In genomic region chr7:24448782-24449517, GRCm38 (mm10) we compare ENCODE assay signal across 12 mouse cellular contexts. TPM values are rescaled to one million over a fixed set of nuclear protein-coding genes. Genes with fewer than 3 reads are reported as not detected.
DNase-seq lines count a peak whose midpoint lies in the region; ATAC-seq and TF ChIP-seq lines count a peak whose summit lies in the region.
"Had no signal": no experiment of that assay in that cellular context is flagged by ENCODE, and none has a peak within 500 bp of the region (broad histone marks: within the 10 kb centered on the region; RNA-seq: fewer than 3 reads in every experiment).

No protein-coding gene starts in this region.

- H3K27ac ChIP-seq in spleen, adult 2 months (ENCODE audit: insufficient read depth, low read length): peak overlapping the region; percentile 11; the same call in 1 of the 2 replicates
- H3K27ac ChIP-seq in embryonic facial prominence, embryonic 14.5 days (replicated peaks; ENCODE audit: low read depth, low read length): no peak overlapping the region
- H3K27ac ChIP-seq in forebrain, embryonic 16.5 days (ENCODE audit: low read length): no peak overlapping the region

- no peaks in the 10 kb centered on the region for H3K9me3 ChIP-seq in embryonic facial prominence, embryonic 14.5 days (ENCODE audit: control insufficient read depth, low read length)
- H3K9me3 ChIP-seq in forebrain, embryonic 16.5 days (ENCODE audit: control insufficient read depth, low read length): no peaks in the 10 kb centered on the region
- H3K9me3 ChIP-seq: embryonic facial prominence, embryonic 15.5 days; G1E had no signal

- H3K4me3 ChIP-seq in spleen, adult 2 months (ENCODE audit: extremely low read depth, insufficient read depth, insufficient read length): no peak overlapping the region
- H3K4me3 ChIP-seq in embryonic facial prominence, embryonic 14.5 days (ENCODE audit: low read depth, low read length): no peak overlapping the region
- H3K4me3 ChIP-seq in forebrain, embryonic 16.5 days (replicated peaks; ENCODE audit: low read length): no peak overlapping the region
- H3K4me3 ChIP-seq: embryonic facial prominence, embryonic 15.5 days had no signal

- no peak for TF ChIP-seq CTCF in spleen, adult 2 months (IDR thresholded peaks at IDR 0.05; ENCODE audit: extremely low read depth, insufficient read depth, insufficient read length, insufficient replicate concordance)

- no peaks in the 10 kb centered on the region for H3K27me3 ChIP-seq in spleen, adult 2 months (ENCODE audit: control insufficient read depth, insufficient read depth, low read length)
- no peaks in the 10 kb centered on the region for H3K27me3 ChIP-seq in embryonic facial prominence, embryonic 14.5 days (replicated peaks; ENCODE audit: control insufficient read depth, insufficient read depth, low read length)
- no peaks in the 10 kb centered on the region for H3K27me3 ChIP-seq in forebrain, embryonic 16.5 days (replicated peaks; ENCODE audit: control insufficient read depth, insufficient read depth, low read length)
- H3K27me3 ChIP-seq: embryonic facial prominence, embryonic 15.5 days had no signal

- no peak for TF ChIP-seq POLR2A in spleen, adult 2 months (IDR thresholded peaks at IDR 0.05; ENCODE audit: low read depth, low read length)

- ATAC-seq in embryonic facial prominence, embryonic 14.5 days (ENCODE audit: low read depth): no peak
- ATAC-seq in forebrain, embryonic 16.5 days: no peak

- no peaks in the 10 kb centered on the region for H3K36me3 ChIP-seq in spleen, adult 2 months (ENCODE audit: control insufficient read depth, insufficient read depth, low read length)
- no peaks in the 10 kb centered on the region for H3K36me3 ChIP-seq in embryonic facial prominence, embryonic 14.5 days (ENCODE audit: control insufficient read depth, insufficient read depth, low read length)
- H3K36me3 ChIP-seq in forebrain, embryonic 16.5 days (ENCODE audit: control insufficient read depth, insufficient read depth): no peaks in the 10 kb centered on the region
- H3K36me3 ChIP-seq: embryonic facial prominence, embryonic 15.5 days; G1E had no signal

- no peak overlapping the region for H3K9ac ChIP-seq in embryonic facial prominence, embryonic 14.5 days (ENCODE audit: low read depth, low read length)
- H3K9ac ChIP-seq in forebrain, embryonic 16.5 days (replicated peaks; ENCODE audit: low read depth, low read length): no peak overlapping the region
- H3K9ac ChIP-seq: embryonic facial prominence, embryonic 15.5 days; lung, embryonic 14.5 days had no signal

- DNase-seq in frontal cortex, postnatal 36 days (ENCODE audit: low spot score in 2 of 2): peak; percentile 26 to 63
- DNase-seq in frontal cortex, postnatal 14 days (ENCODE audit: low spot score in 2 of 2): no peak
- peak in 1 of 2 experiments; percentile 33 for DNase-seq in spleen, adult 2 months (ENCODE audit: low read depth in 1 of 2, low spot score in 2 of 2)
- no peak for DNase-seq in spleen, adult 12 weeks (ENCODE audit: low spot score)
- DNase-seq in embryonic facial prominence, embryonic 14.5 days (ENCODE audit: low spot score): peak; percentile 36
- peak; percentile 79 for DNase-seq in telencephalon, adult 2 months (ENCODE audit: low read depth, low spot score)
- no peak for DNase-seq in cerebellum, adult 11 months
- DNase-seq: heart, adult 11 months; lung, embryonic 14.5 days had no signal

- H3K4me1 ChIP-seq in spleen, adult 2 months (ENCODE audit: control insufficient read depth, insufficient read depth, insufficient read length): peaks cover 59% of the 10 kb centered on the region; the same call in 1 of the 2 replicates
- no peaks in the 10 kb centered on the region for H3K4me1 ChIP-seq in embryonic facial prominence, embryonic 14.5 days (ENCODE audit: control insufficient read depth, insufficient read depth, low read length)
- H3K4me1 ChIP-seq in forebrain, embryonic 16.5 days (replicated peaks; ENCODE audit: control insufficient read depth, insufficient read depth, low read length): no peaks in the 10 kb centered on the region

- H3K4me2 ChIP-seq in embryonic facial prominence, embryonic 14.5 days (ENCODE audit: low read depth, low read length): no peak overlapping the region
- no peak overlapping the region for H3K4me2 ChIP-seq in forebrain, embryonic 16.5 days (ENCODE audit: low read length)
- H3K4me2 ChIP-seq: embryonic facial prominence, embryonic 15.5 days; lung, embryonic 14.5 days had no signal

- WGBS in spleen, adult 2 months: 70% methylated on average over 14 of the region's 14 CpGs
- 52% methylated on average over 14 of the region's 14 CpGs for WGBS in embryonic facial prominence, embryonic 14.5 days
- 62% methylated on average over 14 of the region's 14 CpGs for WGBS in forebrain, embryonic 16.5 days

RNA-seq across cellular contexts. Expression of gene Irgc1, which starts 3.1 kb away (rescaled TPM):
- polyA plus RNA-seq in spleen, adult 2 months (2012; rRNA removed): 6.5 and 19.9 TPM in 2 replicates
- 0.16 and 0.36 TPM in 2 replicates for polyA plus RNA-seq in embryonic facial prominence, embryonic 14.5 days (2014; fragmentation: Nextera tagmentation; extraction: Ambion mirVana)
- polyA plus RNA-seq in forebrain, embryonic 16.5 days (2015; fragmentation: Nextera tagmentation; extraction: Ambion mirVana): not detected in 2 replicates
- polyA plus RNA-seq: embryonic facial prominence, embryonic 15.5 days; lung, embryonic 14.5 days had no signal

RNA-seq across cellular contexts. Expression of gene Plaur, which starts 13.3 kb away (rescaled TPM):
- polyA plus RNA-seq in spleen, adult 2 months (2012; rRNA removed): 51.2 and 58.6 TPM in 2 replicates
- polyA plus RNA-seq in embryonic facial prominence, embryonic 14.5 days (2014; fragmentation: Nextera tagmentation; extraction: Ambion mirVana): 8.0 and 12.2 TPM in 2 replicates
- polyA plus RNA-seq in forebrain, embryonic 16.5 days (2015; fragmentation: Nextera tagmentation; extraction: Ambion mirVana): 2.1 and 2.3 TPM in 2 replicates

RNA-seq across cellular contexts. Expression of gene Cadm4, which starts 32.9 kb away (rescaled TPM):
- 33.1 and 34.5 TPM in 2 replicates for polyA plus RNA-seq in spleen, adult 2 months (2012; rRNA removed)
- 2.6 and 2.8 TPM in 2 replicates for polyA plus RNA-seq in embryonic facial prominence, embryonic 14.5 days (2014; fragmentation: Nextera tagmentation; extraction: Ambion mirVana)
- 67.8 and 86.8 TPM in 2 replicates for polyA plus RNA-seq in forebrain, embryonic 16.5 days (2015; fragmentation: Nextera tagmentation; extraction: Ambion mirVana)

RNA-seq across cellular contexts. Expression of gene Smg9, which starts 49.5 kb away (rescaled TPM):
- 55.7 and 83.3 TPM in 2 replicates for polyA plus RNA-seq in spleen, adult 2 months (2012; rRNA removed)
- 17.6 and 19.9 TPM in 2 replicates for polyA plus RNA-seq in embryonic facial prominence, embryonic 14.5 days (2014; fragmentation: Nextera tagmentation; extraction: Ambion mirVana)
- 30.3 and 35.2 TPM in 2 replicates for polyA plus RNA-seq in forebrain, embryonic 16.5 days (2015; fragmentation: Nextera tagmentation; extraction: Ambion mirVana)

RNA-seq across cellular contexts. Expression of gene Zfp428, which starts 57.9 kb away (rescaled TPM):
- polyA plus RNA-seq in spleen, adult 2 months (2012; rRNA removed): 4.0 and 5.9 TPM in 2 replicates
- polyA plus RNA-seq in embryonic facial prominence, embryonic 14.5 days (2014; fragmentation: Nextera tagmentation; extraction: Ambion mirVana): 31.3 and 36.6 TPM in 2 replicates
- polyA plus RNA-seq in forebrain, embryonic 16.5 days (2015; fragmentation: Nextera tagmentation; extraction: Ambion mirVana): 267 and 282 TPM in 2 replicates

Comparison
In these comparisons a context has a peak if more than half of its experiments do, and no peak if none do; other contexts are left out.
1. DNase-seq: peak in frontal cortex, postnatal 36 days (2 of 2), embryonic facial prominence, embryonic 14.5 days (single experiment) and telencephalon, adult 2 months (single experiment); none in frontal cortex, postnatal 14 days (0 of 2), spleen, adult 12 weeks (single experiment) and cerebellum, adult 11 months (single experiment).